Mouse (Mus musculus) CD4-positive, CD25-positive, alpha-beta regulatory T cell, adult 2 months (primary cell): ENCODE measurements around the gene Wap.

ENCODE experiments used
- DNase-seq: peaks from one replicate; pipeline ENCODE4 v3.0.0-alpha.2; 2012; ENCODE audit warnings: low read depth, low spot score

Gene Wap

GRCm38 (mm10) chr11:6627731-6628130 lies 10.7 kb downstream of the Wap start:
- peak; percentile 69 for DNase-seq

- DNase-seq, result no peak
Measured at GRCm38 (mm10) chr11:6626388-6626772, 12.1 kb downstream of the Wap start.

DNA sequence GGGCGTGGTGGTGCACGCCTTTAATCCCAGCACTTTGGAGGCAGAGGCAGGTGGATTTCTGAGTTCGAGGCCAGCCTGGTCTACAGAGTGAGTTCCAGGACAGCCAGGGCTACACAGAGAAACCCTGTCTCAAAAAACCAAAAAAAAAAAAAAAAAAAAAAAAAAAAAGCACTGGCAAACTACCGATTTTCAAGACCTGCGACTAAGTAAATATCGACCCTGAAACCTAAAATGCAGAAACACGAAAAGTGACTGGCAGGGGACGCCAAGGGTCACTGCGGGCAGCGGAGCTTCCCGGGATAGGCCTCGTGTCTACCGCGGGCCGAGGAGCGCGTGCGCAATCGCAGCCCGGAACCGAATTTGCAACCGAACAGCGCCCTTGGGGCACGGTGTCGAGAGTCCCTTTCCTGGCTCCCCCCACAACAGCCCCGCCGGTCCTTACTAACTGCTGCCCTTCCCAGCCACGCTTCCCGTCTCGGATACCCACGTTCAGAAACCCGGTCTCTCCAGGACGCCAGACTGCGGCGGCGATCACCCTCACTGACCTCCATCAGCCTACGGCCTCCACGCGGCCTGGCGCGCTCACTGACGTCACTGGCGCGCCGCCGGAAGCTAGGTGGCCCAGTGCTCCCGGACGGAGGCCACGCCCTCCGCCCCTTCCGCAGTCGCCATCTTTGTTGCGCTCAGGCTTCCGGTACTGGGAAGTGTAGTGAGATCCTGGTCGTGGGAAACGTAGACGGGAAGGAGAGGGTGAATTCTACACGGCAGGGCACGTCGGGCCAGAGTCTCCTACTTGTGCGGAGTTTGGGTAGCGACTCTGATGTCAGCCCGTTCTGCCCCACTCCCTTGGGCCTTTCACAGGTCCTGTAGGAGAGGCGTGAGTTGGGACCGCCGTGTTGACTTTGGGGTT lies 12.7 kb downstream of the Wap start, which contains the start of gene Tbrg4:
TSS of gene Tbrg4 (minus strand) at position 590 of the 910 bp plus-strand sequence.
- peak; percentile 97 for DNase-seq

- DNase-seq, result no peak
Measured at GRCm38 (mm10) chr11:6624619-6625382, 13.6 kb downstream of the Wap start.

DNA sequence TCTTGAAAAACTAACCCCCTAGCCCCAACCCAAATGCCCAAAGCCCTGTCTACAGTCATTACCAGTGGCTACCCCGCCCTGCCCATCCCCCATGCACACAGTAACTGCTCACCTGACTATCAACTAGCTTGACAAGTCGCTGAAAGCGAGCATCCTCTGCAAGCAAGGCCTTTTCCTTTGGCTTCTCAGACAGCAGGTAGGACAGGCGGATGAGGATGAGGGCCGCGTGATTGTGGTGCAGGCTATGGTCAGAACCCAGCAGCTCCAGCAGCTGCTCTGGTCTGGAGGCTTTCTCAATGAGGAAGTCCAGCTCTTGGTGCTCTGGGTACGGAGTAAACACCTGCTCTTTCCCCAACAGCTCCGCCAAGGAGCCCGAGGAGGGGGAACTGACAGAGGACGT lies 14.7 kb downstream of the Wap start:
- DNase-seq, result no peak

DNA sequence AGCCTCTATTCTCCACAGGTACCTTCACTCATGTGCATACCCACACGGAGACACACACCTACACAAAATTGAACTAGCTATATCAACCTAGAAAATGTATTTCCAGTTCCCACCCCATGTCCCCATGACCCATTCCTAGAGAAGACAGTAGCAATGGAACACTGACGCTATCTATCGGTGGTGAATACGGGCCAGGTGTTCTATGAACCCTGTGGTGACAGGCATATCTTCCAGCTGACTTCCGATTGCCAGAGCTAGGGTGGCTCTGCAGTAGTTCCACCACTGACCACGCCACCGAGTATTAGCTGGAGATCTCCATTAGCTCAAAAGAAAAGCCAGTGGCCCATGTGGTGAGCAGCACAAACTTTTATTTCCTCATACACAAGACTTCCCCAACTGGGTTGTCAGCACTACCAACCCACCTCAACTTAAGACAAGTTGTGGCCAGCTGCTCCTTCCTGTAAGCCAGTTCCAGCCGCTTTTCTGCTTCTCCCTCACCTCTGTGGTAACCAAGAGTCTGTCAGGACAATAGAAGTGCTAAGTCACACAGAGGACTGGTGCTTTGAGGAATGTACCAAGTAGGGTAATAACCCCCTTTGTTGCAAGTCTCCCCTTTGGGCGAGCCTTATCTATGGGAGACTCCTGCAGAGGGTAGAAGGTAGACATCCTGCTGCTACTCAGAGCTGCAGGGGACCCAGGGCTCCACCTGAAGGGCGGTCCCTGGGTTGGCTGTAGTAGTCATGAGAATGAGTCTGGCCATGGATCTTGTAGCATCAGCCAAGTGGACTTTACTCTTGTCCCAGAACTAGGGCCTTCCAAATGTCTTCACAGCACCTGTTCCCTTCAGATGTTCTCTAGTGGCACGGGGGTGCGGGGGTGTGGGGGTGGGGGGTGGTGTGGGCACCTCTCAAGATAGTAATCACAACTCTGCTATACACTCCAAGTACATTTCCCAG lies 22.9 kb downstream of the Wap start:
- DNase-seq, result no peak

- peak; percentile 44 for DNase-seq
Measured at GRCm38 (mm10) chr11:6605491-6606399, 32.7 kb downstream of the Wap start, which contains the start of gene Nacad. Nacad (minus strand) TSS chr11:6606053.

- no peak for DNase-seq
Measured at GRCm38 (mm10) chr11:6605021-6605481, 33.4 kb downstream of the Wap start.

DNA sequence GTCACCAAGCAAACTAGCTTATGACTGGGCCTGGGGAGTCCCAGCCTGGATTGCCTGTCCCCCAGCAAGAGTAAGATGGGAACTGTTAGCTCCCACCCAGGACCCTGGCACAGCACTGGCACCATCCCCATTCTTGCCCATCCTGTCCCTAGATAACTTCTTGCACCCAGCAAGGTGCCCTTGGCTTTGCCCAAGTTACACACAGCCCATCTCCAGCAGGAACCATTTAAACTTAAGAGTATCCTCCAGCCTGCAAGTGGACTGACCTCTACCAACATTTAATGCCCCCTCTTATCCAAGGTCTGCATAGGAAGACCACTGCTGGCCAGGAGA lies 33.9 kb downstream of the Wap start:
- DNase-seq, result no peak

- peak; percentile 62 for DNase-seq
Measured at GRCm38 (mm10) chr11:6603887-6604603, 34.4 kb downstream of the Wap start.

- DNase-seq, result peak; percentile 19
Measured at GRCm38 (mm10) chr11:6603224-6603623, 35.2 kb downstream of the Wap start.

- no peak for DNase-seq
Measured at GRCm38 (mm10) chr11:6602662-6603061, 35.8 kb downstream of the Wap start.

DNA sequence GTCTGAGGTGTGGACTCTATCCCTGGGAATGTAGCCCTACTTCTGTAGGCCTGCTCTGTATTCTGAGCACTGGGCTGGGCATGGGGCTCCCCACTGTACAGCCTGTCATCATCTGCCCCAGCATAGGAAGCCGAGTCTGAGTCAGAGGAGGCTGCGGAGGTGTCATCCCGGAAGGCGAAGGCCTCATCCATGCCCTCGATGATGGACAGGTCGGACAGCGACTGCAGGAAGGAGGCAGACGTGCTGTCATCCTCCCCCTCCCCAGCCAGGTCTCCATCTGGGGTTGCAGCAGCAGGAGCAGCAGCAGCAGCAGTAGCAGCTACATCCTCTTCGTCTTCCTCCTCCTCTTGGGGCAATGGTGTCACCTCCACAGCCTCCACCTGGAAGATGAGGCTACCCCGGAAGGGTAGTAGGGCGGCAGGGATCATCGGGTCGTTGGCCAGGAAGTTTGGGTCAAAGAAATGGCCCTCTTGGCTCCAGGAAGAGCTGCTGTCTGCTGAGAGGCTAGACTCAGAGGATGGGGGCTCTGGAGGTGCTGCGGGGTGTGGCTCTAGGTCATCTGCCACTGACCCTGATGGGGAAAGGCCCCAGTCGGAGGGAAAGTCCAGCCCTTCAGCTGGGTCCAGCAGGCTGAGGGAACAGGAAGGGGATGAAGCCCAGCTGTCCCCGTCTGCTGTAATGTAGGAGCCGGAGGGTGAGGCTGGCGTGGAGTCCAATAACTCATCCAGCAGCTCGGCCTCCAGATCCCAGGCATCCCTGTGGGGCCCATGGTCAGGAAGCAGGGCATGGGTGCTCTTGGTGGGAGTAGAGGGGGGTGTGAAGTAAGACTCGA lies 36.6 kb downstream of the Wap start:
- peak; percentile 18 for DNase-seq

DNA sequence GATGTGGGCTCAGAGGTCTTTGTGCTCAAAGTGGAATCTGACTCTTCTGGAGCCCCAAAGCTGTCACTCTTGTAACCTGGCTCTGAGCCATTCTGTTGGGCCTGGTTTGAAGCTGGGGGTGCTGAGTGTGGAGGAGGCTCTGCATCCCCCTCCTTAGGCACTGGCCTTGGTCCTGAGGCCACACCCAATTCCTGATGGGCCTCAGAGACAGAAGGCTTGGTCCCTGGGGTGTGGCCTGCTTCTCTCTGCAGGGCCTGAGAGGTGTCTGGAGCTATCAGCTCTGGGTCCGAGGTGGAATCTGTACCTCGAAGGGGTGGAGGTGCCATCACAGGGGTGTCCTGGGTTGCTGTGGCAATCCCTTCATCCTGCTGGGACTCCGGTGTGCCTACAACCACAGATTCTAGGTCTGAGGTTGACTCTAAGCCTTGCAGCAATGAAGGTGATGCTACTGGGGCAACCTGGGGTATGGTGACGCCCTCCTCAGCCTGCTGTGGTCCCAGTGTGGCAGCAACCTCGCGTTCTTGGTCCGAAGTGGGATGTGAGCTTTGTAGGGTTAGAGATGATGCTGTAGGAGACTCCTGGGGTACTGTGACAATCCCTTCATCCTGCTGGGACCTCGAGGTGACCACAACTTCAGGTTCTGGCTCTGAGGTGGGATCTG lies 38.0 kb downstream of the Wap start:
- no peak for DNase-seq

DNA sequence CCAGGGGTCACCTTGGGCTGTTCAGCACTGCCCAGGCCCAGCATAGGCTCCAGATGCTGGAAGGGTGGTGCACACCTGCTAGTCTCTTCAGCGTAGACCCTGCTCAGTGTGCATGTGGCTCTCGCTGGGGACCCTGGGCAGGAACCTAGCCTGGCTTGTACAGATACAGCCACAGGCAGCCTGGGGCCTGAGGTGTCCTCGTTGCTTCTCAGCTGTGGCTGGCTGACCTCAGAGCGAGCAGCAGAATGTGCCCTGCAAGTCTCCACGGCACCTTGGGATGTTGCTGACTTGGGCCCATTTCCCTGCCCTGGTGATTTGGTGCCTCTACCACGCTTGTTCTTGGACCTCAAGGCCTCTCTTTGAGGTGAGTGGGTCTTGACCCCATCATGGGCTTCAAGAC lies 38.6 kb downstream of the Wap start:
- DNase-seq, result no peak

DNA sequence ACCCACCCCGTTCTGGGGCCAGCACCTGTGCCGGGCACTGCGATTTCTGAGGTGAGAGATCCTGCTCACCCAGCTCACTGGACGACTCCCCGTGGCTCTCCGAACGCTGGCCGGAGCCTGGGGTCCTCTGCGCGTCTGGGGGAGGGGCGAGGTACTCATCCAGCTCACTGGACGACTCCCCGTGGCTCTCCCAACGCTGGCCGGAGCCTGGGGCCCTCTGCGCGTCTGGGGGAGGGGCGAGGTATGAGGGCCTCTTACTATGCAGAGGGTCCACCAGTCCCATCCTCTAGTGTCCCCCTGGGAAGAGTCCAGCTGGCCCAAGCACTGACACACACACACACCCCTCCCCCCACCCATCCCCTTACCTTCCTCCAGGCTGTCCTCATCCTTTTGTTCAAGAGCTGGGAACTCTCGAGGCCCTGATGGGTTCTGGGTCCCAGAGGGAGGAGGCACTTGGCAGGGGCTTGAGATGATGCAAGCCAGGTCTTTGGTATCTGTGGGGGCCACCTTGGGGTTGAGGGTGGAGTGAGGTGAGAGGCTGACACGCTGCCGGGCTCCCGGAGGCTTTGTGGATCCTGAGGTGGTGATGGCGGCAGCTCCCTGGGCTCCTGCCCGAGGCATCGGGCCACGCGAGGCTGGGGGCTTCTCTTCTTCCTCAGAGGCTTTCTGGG lies 39.3 kb downstream of the Wap start:
- no peak for DNase-seq

GRCm38 (mm10) chr11:6598191-6598889 lies 40.1 kb downstream of the Wap start:
- DNase-seq, result no peak
